Mouse (Mus musculus) duodenum, adult 2 months (tissue): ENCODE data around the gene Tmem273. TPM values are rescaled to one million over a fixed set of nuclear protein-coding genes. Genes with fewer than 3 reads are reported as not detected.

Experiments
- polyA plus RNA-seq: library from polyadenylated mRNA; depleted of rRNA; stranded (reverse); fragments of >200 nt; gene quantifications from 2 replicates; pipeline ENCODE4 v1.2.3, GENCODE M21; 2012; ENCODE audit warnings: low replicate concordance; rRNA removed

The Tmem273 gene
- 0.67 and 2.6 TPM in 2 replicates for polyA plus RNA-seq

DNA sequence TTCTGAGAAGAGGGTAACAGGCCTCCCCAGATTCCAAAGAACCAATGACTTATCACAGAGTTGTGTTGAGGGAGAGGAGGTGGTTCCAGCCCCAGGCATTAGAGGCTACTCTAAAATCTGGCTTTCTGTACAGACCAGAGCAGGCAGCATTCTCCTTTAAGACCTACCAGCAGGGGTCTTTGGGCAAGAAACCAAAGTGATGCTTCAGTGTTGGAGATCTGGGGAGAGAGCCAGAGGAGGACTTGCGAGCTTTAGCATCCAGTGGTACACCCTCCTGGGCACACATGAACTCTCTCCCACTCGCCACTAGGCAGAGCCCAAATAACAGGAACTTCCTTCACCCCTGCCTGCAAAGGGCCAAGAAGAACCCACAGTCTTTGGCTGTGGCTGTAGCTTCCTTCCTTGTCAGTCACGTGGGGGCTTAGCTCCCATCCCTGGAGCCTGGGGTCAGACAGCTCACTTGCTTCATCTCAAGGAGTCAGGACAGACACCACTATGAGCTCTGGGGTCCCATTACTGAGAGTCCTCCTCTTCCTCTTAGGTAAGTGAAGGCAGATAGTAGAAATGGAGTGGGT is at the start of gene Tmem273:
Gene Tmem273 (plus strand): TSS at position 408 of the 575 bp plus-strand sequence.

DNA sequence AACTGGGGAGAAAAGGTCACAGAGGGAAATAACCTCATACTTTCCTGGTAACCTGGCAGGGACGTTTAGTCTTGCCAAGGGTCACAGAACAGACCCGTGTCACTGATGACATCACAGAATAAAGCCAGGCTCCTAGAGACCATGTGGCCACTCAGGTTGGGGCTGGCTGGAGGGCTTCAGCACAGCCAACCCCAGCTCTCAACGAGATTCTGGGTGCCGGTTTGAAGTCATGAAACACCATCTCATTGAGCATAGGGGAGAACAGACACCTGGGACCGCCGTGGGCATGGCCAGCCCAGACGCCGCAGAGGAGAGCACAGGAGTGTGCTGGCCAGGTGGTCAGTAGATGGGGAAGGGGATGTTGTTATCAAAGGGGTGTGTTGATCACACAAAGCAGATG is 48.1 kb downstream of the Tmem273 start, which contains the start of gene Fam170b:
Gene Fam170b (plus strand): TSS at position 116 of the 400 bp plus-strand sequence.

DNA sequence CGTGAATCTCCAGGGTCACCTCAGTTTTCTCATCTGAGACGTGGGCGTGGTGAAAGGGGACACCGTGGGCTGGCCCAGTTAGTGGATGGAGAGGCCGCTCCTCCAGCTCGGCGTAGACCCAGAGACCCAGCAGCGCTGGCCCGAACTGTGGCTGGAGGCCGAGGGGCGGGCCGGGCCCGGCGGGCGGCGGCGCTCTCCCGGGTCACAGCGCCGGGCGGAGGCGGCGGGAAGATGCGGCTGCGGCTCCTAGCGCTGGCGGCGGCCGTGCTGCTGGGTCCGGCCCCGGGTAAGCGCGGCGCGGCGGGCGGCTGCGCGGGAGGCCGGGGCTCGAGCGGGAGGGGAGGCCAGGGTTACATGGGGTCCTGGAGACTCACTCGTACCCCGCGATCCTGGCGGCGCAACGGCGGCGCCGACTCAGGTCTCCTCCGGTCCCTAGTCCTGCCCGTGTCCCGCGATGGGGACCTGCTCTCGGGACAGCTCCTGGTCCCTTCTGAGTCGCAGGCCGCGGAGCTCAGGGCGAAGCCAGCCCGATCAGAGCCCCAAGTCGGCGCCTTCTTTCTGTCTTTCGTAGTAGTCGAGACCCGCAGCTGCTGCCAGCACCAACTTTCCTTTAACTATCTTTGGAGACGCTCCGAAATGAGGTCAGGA is 71.0 kb downstream of the Tmem273 start, which contains the start of gene Vstm4:
Gene Vstm4 (plus strand): TSS at position 76 of the 648 bp plus-strand sequence.

Other genes with a start within 250 kb of the Tmem273 start
- not detected in 2 replicates for gene Prrxl1, start 186.6 kb upstream of the Tmem273 start, polyA plus RNA-seq
- gene 3425401B19Rik, start 100.7 kb upstream of the Tmem273 start, polyA plus RNA-seq, result 0.05 and 0.11 TPM in 2 replicates
- not detected in 2 replicates for gene Fam170b, start 48.0 kb downstream of the Tmem273 start, polyA plus RNA-seq
- gene Vstm4, start 70.8 kb downstream of the Tmem273 start, polyA plus RNA-seq, result 1.7 and 1.8 TPM in 2 replicates
- 0.15 TPM in 1 of 2 replicates, not detected in the other for gene Lrrc18, start 205.4 kb downstream of the Tmem273 start, polyA plus RNA-seq